Mouse (Mus musculus): Measurements from ENCODE around the gene Upf1.

Upf1 gene

GRCm38 (mm10) chr8:70353194-70353817, at the start of gene Upf1:
Upf1 (minus strand) TSS chr8:70353278.
- DNase-seq, result peak; percentile 100

GRCm38 (mm10) chr8:70397611-70398563, 44.8 kb upstream of the Upf1 start:
- DNase-seq, result peak; percentile 50

GRCm38 (mm10) chr8:70396184-70396583, 43.1 kb upstream of the Upf1 start:
- no peak for DNase-seq

- no peak for DNase-seq
Observed at GRCm38 (mm10) chr8:70395649-70396048, 42.6 kb upstream of the Upf1 start.

GRCm38 (mm10) chr8:70394269-70394998, 41.4 kb upstream of the Upf1 start:
- DNase-seq, result no peak

- no peak for DNase-seq
Observed at GRCm38 (mm10) chr8:70393087-70393486, 40.0 kb upstream of the Upf1 start.

- no peak for DNase-seq
Observed at GRCm38 (mm10) chr8:70389678-70390077, 36.6 kb upstream of the Upf1 start.

GRCm38 (mm10) chr8:70383287-70383686, 30.2 kb upstream of the Upf1 start:
- DNase-seq, result peak; percentile 77

GRCm38 (mm10) chr8:70380069-70380468, 27.0 kb upstream of the Upf1 start:
- DNase-seq, result no peak

- DNase-seq, result no peak
Observed at GRCm38 (mm10) chr8:70377049-70377448, 24.0 kb upstream of the Upf1 start.

DNA sequence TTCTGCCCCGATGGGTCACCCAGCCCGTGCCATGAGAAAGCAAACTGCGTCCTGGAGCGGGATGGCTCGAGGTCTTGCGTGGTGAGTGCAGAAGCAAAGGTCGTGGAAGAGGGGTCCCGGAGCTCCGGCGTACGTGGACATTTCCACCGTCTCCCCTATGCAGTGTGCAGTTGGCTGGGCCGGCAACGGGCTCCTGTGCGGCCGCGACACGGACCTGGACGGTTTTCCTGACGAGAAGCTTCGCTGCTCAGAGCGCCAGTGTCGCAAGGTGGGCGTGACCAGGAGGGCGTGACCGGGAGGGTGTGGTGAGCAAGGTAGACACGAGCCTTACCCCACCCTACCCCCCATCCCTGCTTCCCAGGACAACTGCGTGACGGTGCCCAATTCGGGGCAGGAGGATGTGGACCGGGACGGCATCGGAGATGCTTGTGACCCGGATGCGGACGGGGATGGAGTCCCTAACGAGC, 23.2 kb upstream of the Upf1 start:
- peak; percentile 40 for DNase-seq

DNA sequence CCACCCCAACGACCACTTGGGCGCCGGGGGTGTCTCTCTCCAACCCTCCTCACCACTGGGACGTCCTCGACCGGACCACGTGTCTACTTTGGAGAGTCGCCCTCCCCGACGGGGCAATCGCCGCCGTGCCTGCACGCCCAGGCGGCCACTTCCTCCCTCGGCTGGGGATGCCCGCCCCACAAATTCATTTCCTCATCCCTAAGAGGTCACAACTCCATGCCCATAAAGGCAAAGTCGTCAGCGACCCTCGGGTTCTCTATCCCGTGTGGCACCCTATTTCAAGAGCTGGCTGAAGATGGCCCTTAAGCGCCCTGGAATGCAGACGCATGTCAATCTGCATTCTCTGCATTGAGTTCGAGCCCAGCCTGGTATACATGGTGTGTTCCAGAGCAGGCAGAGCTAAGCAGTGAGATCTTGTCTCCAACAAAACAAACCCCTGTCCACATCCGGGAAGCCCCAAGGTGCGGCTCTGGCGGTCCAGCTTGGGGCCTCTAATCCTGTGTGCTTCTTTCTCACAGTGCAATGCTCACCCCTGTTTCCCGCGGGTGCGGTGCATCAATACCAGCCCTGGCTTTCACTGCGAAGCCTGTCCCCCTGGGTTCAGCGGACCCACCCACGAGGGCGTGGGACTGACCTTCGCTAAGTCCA, 22.3 kb upstream of the Upf1 start:
- no peak for DNase-seq

GRCm38 (mm10) chr8:70374318-70374927, 21.3 kb upstream of the Upf1 start:
- DNase-seq, result peak; percentile 73

GRCm38 (mm10) chr8:70373397-70374317, 20.6 kb upstream of the Upf1 start, which contains the start of gene Comp:
Comp (plus strand) TSS chr8:70373558.
- DNase-seq, result peak; percentile 39

DNA sequence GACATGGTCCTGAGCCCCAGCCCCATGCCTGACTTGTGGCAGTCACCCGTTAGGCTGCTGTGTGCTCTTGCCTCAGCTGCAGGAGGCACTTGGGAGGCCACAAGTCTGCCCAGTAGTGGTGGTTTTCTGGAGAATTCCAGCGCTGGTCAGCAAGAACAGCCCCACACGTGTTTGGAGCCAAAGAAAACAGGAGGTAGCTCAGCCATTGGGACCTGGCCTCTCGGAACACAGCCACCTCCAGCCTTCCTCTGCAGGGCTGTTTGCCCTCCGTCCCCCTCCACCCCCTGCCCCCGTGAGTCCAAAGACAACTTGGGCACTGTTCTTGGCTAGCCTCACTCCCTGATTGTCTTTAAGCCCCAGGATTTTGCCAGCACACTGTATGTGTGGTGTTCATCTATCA, 18.9 kb upstream of the Upf1 start:
- no peak for DNase-seq

- DNase-seq, result no peak
Observed at GRCm38 (mm10) chr8:70370476-70370875, 17.4 kb upstream of the Upf1 start.

GRCm38 (mm10) chr8:70366588-70366987, 13.5 kb upstream of the Upf1 start:
- DNase-seq, result no peak

DNA sequence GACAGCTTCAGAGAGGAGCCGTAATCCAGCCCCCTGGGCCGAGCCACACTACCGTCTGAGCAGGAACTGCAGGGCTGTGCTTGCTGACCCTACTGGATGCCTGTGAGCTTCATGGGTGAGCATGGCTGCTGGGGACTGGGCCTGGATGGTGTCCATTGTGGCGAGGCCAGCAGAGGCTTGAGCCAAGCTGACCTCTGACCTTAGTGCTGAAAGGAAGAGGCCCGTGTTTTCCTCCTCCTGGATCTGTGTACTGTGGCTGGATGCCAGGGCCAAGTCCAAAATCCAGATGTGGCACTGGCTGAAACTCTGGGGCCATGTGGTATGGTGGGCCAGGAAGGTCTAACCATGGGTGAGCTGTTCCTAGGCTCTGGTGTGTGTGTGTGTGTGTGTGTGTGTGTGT, 11.0 kb upstream of the Upf1 start:
- DNase-seq, result no peak

GRCm38 (mm10) chr8:70361484-70362032, 8.5 kb upstream of the Upf1 start:
- no peak for DNase-seq

DNA sequence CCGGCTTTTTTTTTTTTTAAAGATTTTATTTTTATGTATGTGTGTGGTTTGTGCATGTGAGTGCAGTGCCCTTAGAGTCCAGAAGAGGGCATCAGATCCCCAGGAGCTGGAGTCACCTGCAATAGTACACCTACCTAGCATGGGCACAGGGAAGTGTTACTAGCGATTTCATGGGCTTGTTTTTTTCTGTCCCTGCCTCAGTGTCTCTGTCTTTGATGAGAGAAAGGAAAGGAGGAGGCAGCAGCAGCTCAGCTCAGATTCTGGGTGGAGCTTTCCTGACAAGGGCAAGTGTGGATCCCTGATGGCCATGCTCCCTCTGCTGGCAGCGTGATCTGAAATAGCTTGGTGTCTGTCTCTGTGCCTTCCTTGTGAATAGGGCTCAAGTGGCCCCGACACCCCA, 7.7 kb upstream of the Upf1 start:
- DNase-seq, result peak; percentile 67

DNA sequence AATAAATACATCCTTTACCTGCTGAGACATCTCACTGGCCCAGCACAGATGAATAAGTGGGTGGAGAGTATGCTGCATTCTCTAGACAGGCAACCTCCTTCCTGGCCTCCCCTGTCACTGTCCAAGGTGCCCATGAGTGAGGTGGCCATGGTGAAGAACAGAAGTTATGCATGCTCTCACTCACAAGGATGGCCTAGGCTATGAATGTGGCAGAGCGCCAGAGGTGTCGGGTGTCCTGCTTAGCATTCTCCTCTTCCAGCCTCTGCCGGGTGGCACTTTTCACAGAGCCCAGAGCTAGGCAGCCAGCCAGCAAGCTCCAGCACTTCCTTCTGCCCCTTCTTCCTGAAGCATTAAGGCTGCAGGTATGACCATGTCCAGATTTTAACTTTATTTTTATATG, 6.3 kb upstream of the Upf1 start:
- DNase-seq, result no peak
